In genomic region chr4:155178981-155179512, GRCm38 (mm10) we compare ENCODE assay signal across 8 mouse cellular contexts. TPM values are rescaled to one million over a fixed set of nuclear protein-coding genes. Genes with fewer than 3 reads are reported as not detected.
A peak's percentile ranks its signal among the peaks of the same experiment; 100 is the strongest.
DNase-seq lines count a peak whose midpoint lies in the region; ATAC-seq and TF ChIP-seq lines count a peak whose summit lies in the region.

No protein-coding gene starts in this region.

- WGBS in heart, embryonic 11.5 days (ENCODE audit: insufficient replicate concordance): 39% methylated on average over 3 of the region's 3 CpGs
- 45% methylated on average over 3 of the region's 3 CpGs for WGBS in limb, embryonic 11.5 days
- 38% methylated on average over 3 of the region's 3 CpGs for WGBS in midbrain, embryonic 14.5 days

- peaks cover 31% of the 10 kb centered on the region for H3K36me3 ChIP-seq in G1E (replicated peaks)
- no peaks in the 10 kb centered on the region for H3K36me3 ChIP-seq in heart, embryonic 11.5 days (ENCODE audit: control insufficient read depth, insufficient read depth, low read length)
- H3K36me3 ChIP-seq in limb, embryonic 11.5 days (ENCODE audit: control insufficient read depth, insufficient read depth, low read length): 0 out of 2 replicates have a peak, but pooled peaks cover 2% of the 10 kb centered on the region
- H3K36me3 ChIP-seq in midbrain, embryonic 14.5 days (ENCODE audit: control insufficient read depth, insufficient read depth, low read length): no peaks in the 10 kb centered on the region

- peak overlapping the region; percentile 59 for H3K9ac ChIP-seq in heart, embryonic 11.5 days (ENCODE audit: low read depth, low read length)
- no peak overlapping the region for H3K9ac ChIP-seq in limb, embryonic 11.5 days (ENCODE audit: low read length)
- no peak overlapping the region for H3K9ac ChIP-seq in midbrain, embryonic 14.5 days (replicated peaks; ENCODE audit: low read length)

- peak overlapping the region; percentile 52 for H3K4me2 ChIP-seq in heart, embryonic 11.5 days
- no peak overlapping the region for H3K4me2 ChIP-seq in limb, embryonic 11.5 days (ENCODE audit: low read depth, severe bottlenecking)
- H3K4me2 ChIP-seq in midbrain, embryonic 14.5 days (ENCODE audit: low read length): peak overlapping the region; percentile 34; the same call in 1 of the 2 replicates

- no peak for TF ChIP-seq CTCF in G1E (IDR thresholded peaks at IDR 0.05; ENCODE audit: low read depth, low read length)

- peak overlapping the region; percentile 51; the same call in 1 of the 2 replicates for H3K4me3 ChIP-seq in G1E (ENCODE audit: low read depth, low read length)
- H3K4me3 ChIP-seq in heart, embryonic 11.5 days (ENCODE audit: low read depth, low read length): no peak overlapping the region
- no peak overlapping the region for H3K4me3 ChIP-seq in limb, embryonic 11.5 days (ENCODE audit: low read depth, low read length)
- H3K4me3 ChIP-seq in midbrain, embryonic 14.5 days (replicated peaks; ENCODE audit: low read depth, low read length): no peak overlapping the region

- no peak for ATAC-seq in G1E (ENCODE audit: extremely low read depth, insufficient number of reproducible peaks, low FRiP score, poor library complexity, severe bottlenecking)
- ATAC-seq in heart, embryonic 11.5 days (replicated peaks; ENCODE audit: insufficient number of reproducible peaks, low FRiP score, low TSS enrichment): no peak
- no peak for ATAC-seq in limb, embryonic 11.5 days (ENCODE audit: insufficient number of reproducible peaks, low FRiP score, low TSS enrichment, low read depth)
- no peak for ATAC-seq in midbrain, embryonic 14.5 days (ENCODE audit: low FRiP score, low TSS enrichment)
- no peak for ATAC-seq in erythroblast, adult 5-6 weeks (replicated peaks; ENCODE audit: low FRiP score, poor library complexity, severe bottlenecking)

- no peaks in the 10 kb centered on the region for H3K9me3 ChIP-seq in G1E (replicated peaks)
- H3K9me3 ChIP-seq in heart, embryonic 11.5 days (replicated peaks; ENCODE audit: control insufficient read depth, low read length): no peaks in the 10 kb centered on the region
- H3K9me3 ChIP-seq in limb, embryonic 11.5 days (ENCODE audit: control insufficient read depth, low read length): no peaks in the 10 kb centered on the region
- H3K9me3 ChIP-seq in midbrain, embryonic 14.5 days (ENCODE audit: control insufficient read depth, low read length): no peaks in the 10 kb centered on the region

- H3K27ac ChIP-seq in heart, embryonic 11.5 days (ENCODE audit: low read depth, low read length): peak overlapping the region; percentile 94
- peak overlapping the region; percentile 48 for H3K27ac ChIP-seq in limb, embryonic 11.5 days (replicated peaks; ENCODE audit: low read depth, low read length)
- peak overlapping the region; percentile 78 for H3K27ac ChIP-seq in midbrain, embryonic 14.5 days (replicated peaks; ENCODE audit: low read depth, low read length)

- peaks cover 50% of the 10 kb centered on the region for H3K4me1 ChIP-seq in G1E (ENCODE audit: insufficient read depth, low read depth, low read length)
- H3K4me1 ChIP-seq in heart, embryonic 11.5 days (ENCODE audit: control insufficient read depth, insufficient read depth, low read length): peaks cover 65% of the 10 kb centered on the region
- peaks cover 58% of the 10 kb centered on the region for H3K4me1 ChIP-seq in limb, embryonic 11.5 days (ENCODE audit: control insufficient read depth, insufficient read depth, low read length)
- H3K4me1 ChIP-seq in midbrain, embryonic 14.5 days (ENCODE audit: control insufficient read depth, insufficient read depth, low read length): peaks cover 46% of the 10 kb centered on the region

- H3K27me3 ChIP-seq in G1E (ENCODE audit: insufficient read depth, low read length): no peaks in the 10 kb centered on the region
- no peaks in the 10 kb centered on the region for H3K27me3 ChIP-seq in heart, embryonic 11.5 days (ENCODE audit: control insufficient read depth, insufficient read depth, low read length)
- H3K27me3 ChIP-seq in limb, embryonic 11.5 days (ENCODE audit: control insufficient read depth, insufficient read depth, low read length): no peaks in the 10 kb centered on the region
- no peaks in the 10 kb centered on the region for H3K27me3 ChIP-seq in midbrain, embryonic 14.5 days (ENCODE audit: control insufficient read depth, insufficient read depth, low read length)

- DNase-seq in 416B (ENCODE audit: low read depth) (peak; percentile 77), G1E (ENCODE audit: low spot score) (peak; percentile 36)
- DNase-seq in limb, embryonic 11.5 days (ENCODE audit: low spot score): no peak
- DNase-seq in midbrain, embryonic 14.5 days: no peak
- DNase-seq in layer of hippocampus, adult 11-12 months (ENCODE audit: low spot score): no peak
- no peak for DNase-seq in yolk sac, embryonic 10.5 days (ENCODE audit: low spot score)

RNA-seq across cellular contexts. Expression of gene Ski, which starts 43.3 kb away (rescaled TPM):
- total RNA-seq in G1E (2014; fragmentation: Nextera tagmentation) (58.4 and 67.3 TPM in 2 replicates), G1E (2017) (15.3 and 16.9 TPM in 2 replicates)
- 40.7 and 42.4 TPM in 2 replicates for polyA plus RNA-seq in G1E (2012)
- 14.6 and 14.8 TPM in 2 replicates for polyA plus RNA-seq in heart, embryonic 11.5 days (2014; fragmentation: Nextera tagmentation; extraction: Ambion mirVana)
- polyA plus RNA-seq in limb, embryonic 11.5 days (2014; fragmentation: Nextera tagmentation; extraction: Ambion mirVana): 17.7 and 17.8 TPM in 2 replicates
- 14.3 and 15.4 TPM in 2 replicates for polyA plus RNA-seq in midbrain, embryonic 14.5 days (2014; fragmentation: Nextera tagmentation; extraction: Ambion mirVana)
- 8.8 and 10.8 TPM in 2 replicates for total RNA-seq in erythroblast, adult 5-6 weeks (2015; ENCODE audit: low replicate concordance)
- 2.8 and 3.4 TPM in 2 replicates for total RNA-seq in erythroblast, adult 5-6 weeks (2017; ENCODE audit: low replicate concordance)

Comparison
In these comparisons a context has a peak if more than half of its experiments do, and no peak if none do; other contexts are left out.
1. DNase-seq: peak in 416B (single experiment) and G1E (single experiment); none in limb, embryonic 11.5 days (single experiment), midbrain, embryonic 14.5 days (single experiment), layer of hippocampus, adult 11-12 months (single experiment) and yolk sac, embryonic 10.5 days (single experiment).
2. Peak in every context shown above with its lines, with median percentiles within 50 percentile points of each other: H3K27ac ChIP-seq.